Mouse (Mus musculus) neural tube, embryonic 14.5 days (tissue): ENCODE data around the gene Akr1c18. TPM values are rescaled to one million over a fixed set of nuclear protein-coding genes. Genes with fewer than 3 reads are reported as not detected.

Source experiments
- ATAC-seq: fragments of 200-750 bp; cut with Nextera tagmentation; 2 replicates; pipeline ENCODE4 v1.8.0; 2017; ENCODE audit warnings: low read depth, mild to moderate bottlenecking, moderate TSS enrichment, moderate library complexity
- H3K27ac ChIP-seq: fragments of 300-500 bp; sonication (generic); 2 replicates; pipeline ENCODE4 v1.5.1; 2014; ENCODE audit warnings: low read depth, mild to moderate bottlenecking, control low read depth, low read length, moderate library complexity, mixed read lengths
- H3K27me3 ChIP-seq: fragments of 300-500 bp; sonication (generic); 2 replicates; pipeline ENCODE4 v1.6.1; 2014; ENCODE audit warnings: low read length; ENCODE audit not compliant: control insufficient read depth, insufficient read depth
- H3K36me3 ChIP-seq: fragments of 300-500 bp; sonication (generic); 2 replicates; pipeline ENCODE4 v1.6.1; 2014; ENCODE audit warnings: low read length, mixed read lengths; ENCODE audit not compliant: control insufficient read depth, insufficient read depth
- H3K4me1 ChIP-seq: fragments of 300-500 bp; sonication (generic); 2 replicates; pipeline ENCODE4 v1.6.1; 2014; ENCODE audit warnings: low read length; ENCODE audit not compliant: control insufficient read depth, insufficient read depth
- H3K4me2 ChIP-seq: fragments of 300-500 bp; sonication (generic); 2 replicates; pipeline ENCODE4 v1.6.1; 2014; ENCODE audit warnings: mild to moderate bottlenecking, low read depth, low read length, control low read depth
- H3K4me3 ChIP-seq: fragments of 300-500 bp; sonication (generic); 2 replicates; pipeline ENCODE4 v1.5.1; 2014; ENCODE audit warnings: low read depth, low read length, control low read depth, mixed read lengths
- H3K9ac ChIP-seq: fragments of 300-500 bp; sonication (generic); replicated peaks from 2 replicates; pipeline ENCODE4 v1.6.1; 2014; ENCODE audit warnings: low read depth, mild to moderate bottlenecking, control low read depth, low read length, mixed read lengths
- H3K9me3 ChIP-seq: fragments of 300-500 bp; sonication (generic); 2 replicates; pipeline ENCODE4 v1.6.1; 2016; ENCODE audit warnings: low read length; ENCODE audit not compliant: control insufficient read depth
- WGBS: fragments of 180-500 bp; shearing (Covaris S2); extraction: QIAGEN DNeasy Blood & Tissue Kit; methylation state at CpG from one replicate; pipeline ENCODE4 v1.1.7; 2014; 5-methylcytosine and 5-hydroxymethylcytosine counted together
- polyA plus RNA-seq: library from polyadenylated mRNA; unstranded; fragments of >200 nt; fragmentation: Nextera tagmentation; extraction: Ambion mirVana; gene quantifications from 2 replicates; pipeline ENCODE4 v1.2.1, GENCODE M21; 2014

Gene Akr1c18
- polyA plus RNA-seq, 1 experiment from 2014 or later: 0.17 TPM

GRCm38 (mm10) chr13:4123146-4123545, 27.3 kb downstream of the Akr1c18 start:
- H3K27me3 ChIP-seq: no peaks in the 10 kb centered on the region
- no peaks in the 10 kb centered on the region for H3K36me3 ChIP-seq
- no peak for ATAC-seq
- no peak overlapping the region for H3K9ac ChIP-seq
- no peaks in the 10 kb centered on the region for H3K4me1 ChIP-seq
- H3K4me2 ChIP-seq: no peak overlapping the region
- H3K27ac ChIP-seq: no peak overlapping the region
- WGBS: 79% methylated on average over 7 of the region's 7 CpGs
- no peaks in the 10 kb centered on the region for H3K9me3 ChIP-seq
- no peak overlapping the region for H3K4me3 ChIP-seq

DNA sequence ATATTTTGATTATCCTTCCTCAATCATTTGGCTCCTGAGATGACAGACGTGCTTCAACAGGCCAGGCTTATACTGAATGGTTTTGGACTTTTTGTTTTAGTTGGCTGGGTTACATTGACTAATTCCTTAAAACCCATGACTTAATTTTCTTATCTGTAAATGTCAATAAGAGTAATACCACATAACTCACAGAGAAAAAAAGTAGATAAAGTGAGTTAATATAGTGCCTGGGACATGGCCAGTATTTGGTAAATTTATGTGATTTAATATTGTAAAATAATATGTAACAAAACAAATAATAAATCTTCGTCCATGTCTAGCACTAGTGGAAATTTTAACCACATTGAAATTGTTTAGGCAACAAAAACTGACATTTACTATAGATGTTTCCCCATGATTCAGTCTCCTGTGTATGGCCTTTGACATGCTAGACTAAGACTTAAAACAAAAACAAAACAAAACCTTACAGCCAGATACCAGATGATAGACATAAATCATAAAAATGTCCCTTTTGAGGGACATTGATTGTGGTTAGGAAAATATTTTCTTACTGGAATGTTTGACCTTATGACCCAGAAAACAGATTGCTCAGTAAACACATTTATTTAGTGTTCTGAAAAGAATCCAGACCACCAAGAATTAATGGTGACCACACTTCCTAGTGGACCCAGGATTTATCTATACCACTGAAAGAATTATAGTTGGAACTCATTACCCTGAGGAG, 31.1 kb downstream of the Akr1c18 start:
- Histone ChIP-seq H3K4me1 (no peaks in the 10 kb centered on the region), H3K4me3 (no peak overlapping the region), H3K36me3 (no peaks in the 10 kb centered on the region), H3K27me3 (no peaks in the 10 kb centered on the region), H3K9ac (no peak overlapping the region), H3K4me2 (no peak overlapping the region), H3K27ac (no peak overlapping the region), H3K9me3 (no peaks in the 10 kb centered on the region)
- no peak for ATAC-seq
- WGBS: 82% methylated on average over 2 of the region's 2 CpGs

- Histone ChIP-seq H3K4me2 (no peak overlapping the region), H3K9me3 (no peaks in the 10 kb centered on the region), H3K4me3 (no peak overlapping the region), H3K36me3 (no peaks in the 10 kb centered on the region), H3K4me1 (no peaks in the 10 kb centered on the region), H3K27me3 (no peaks in the 10 kb centered on the region), H3K9ac (no peak overlapping the region), H3K27ac (no peak overlapping the region)
- ATAC-seq: peak; percentile 90
- 34% methylated on average over 6 of the region's 6 CpGs for WGBS
Measured at GRCm38 (mm10) chr13:4110281-4111188, 39.9 kb downstream of the Akr1c18 start.

DNA sequence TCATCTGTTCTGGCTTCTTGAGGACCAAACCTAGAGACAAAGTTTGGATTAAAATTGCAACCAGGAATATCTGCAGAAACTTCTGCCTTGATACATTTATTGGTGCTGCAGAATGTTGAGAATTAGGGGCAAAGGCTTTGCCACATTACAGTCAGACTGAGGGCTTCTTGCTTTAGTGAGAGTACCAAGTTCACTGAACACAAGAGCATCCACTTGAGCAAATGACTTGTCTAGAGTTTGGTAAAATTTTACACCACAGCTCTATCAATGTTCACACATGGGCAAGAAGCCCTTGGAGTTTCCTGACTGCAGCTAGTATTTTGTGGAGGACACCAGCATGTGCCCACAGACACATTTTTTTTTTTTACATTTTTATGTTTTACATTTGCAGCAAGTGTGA, 47.7 kb downstream of the Akr1c18 start:
- ATAC-seq: no peak
- H3K27ac ChIP-seq: no peak overlapping the region
- H3K4me3 ChIP-seq: no peak overlapping the region
- no peaks in the 10 kb centered on the region for H3K9me3 ChIP-seq
- no peaks in the 10 kb centered on the region for H3K27me3 ChIP-seq
- H3K4me2 ChIP-seq: no peak overlapping the region
- no peaks in the 10 kb centered on the region for H3K36me3 ChIP-seq
- no peak overlapping the region for H3K9ac ChIP-seq
- H3K4me1 ChIP-seq: no peaks in the 10 kb centered on the region

GRCm38 (mm10) chr13:4101691-4102090, 48.8 kb downstream of the Akr1c18 start:
- Histone ChIP-seq H3K27me3 (no peaks in the 10 kb centered on the region), H3K9me3 (no peaks in the 10 kb centered on the region), H3K9ac (no peak overlapping the region), H3K4me3 (no peak overlapping the region), H3K4me1 (no peaks in the 10 kb centered on the region), H3K27ac (no peak overlapping the region), H3K36me3 (no peaks in the 10 kb centered on the region), H3K4me2 (no peak overlapping the region)
- no peak for ATAC-seq

Other genes starting within 250 kb of the Akr1c18 start
- gene Net1, start 232.4 kb downstream of the Akr1c18 start, polyA plus RNA-seq: 7.3 and 13.2 TPM in 2 replicates
- gene Tubal3, start 232.4 kb downstream of the Akr1c18 start, polyA plus RNA-seq: not detected in 2 replicates
- gene Ucn3, start 205.3 kb downstream of the Akr1c18 start, polyA plus RNA-seq: not detected in 2 replicates
- 0.37 and 0.62 TPM in 2 replicates for gene Akr1c14, start 101.6 kb downstream of the Akr1c18 start, polyA plus RNA-seq
- gene Akr1c13, start 40.5 kb upstream of the Akr1c18 start, polyA plus RNA-seq: 5.7 and 9.4 TPM in 2 replicates
- 6.9 and 9.5 TPM in 2 replicates for gene Akr1c19, start 78.0 kb upstream of the Akr1c18 start, polyA plus RNA-seq
- gene Akr1c12, start 128.8 kb upstream of the Akr1c18 start, polyA plus RNA-seq: 0.17 and 0.39 TPM in 2 replicates